Mouse (Mus musculus) cortical plate, adult 2 months (tissue): ENCODE data around the gene Igsf9.

Source experiments
- CTCF ChIP-seq: fragments of 200-500 bp; IDR thresholded peaks from 2 replicates; pipeline ENCODE4 v1.5.1; 2011; ENCODE audit warnings: mild to moderate bottlenecking, control low read depth, low read length; ENCODE audit not compliant: insufficient read depth; ENCODE audit errors: extremely low read depth
- POLR2A ChIP-seq: fragments of 200-500 bp; IDR thresholded peaks from 2 replicates; pipeline ENCODE4 v1.6.1; 2011; ENCODE audit warnings: mild to moderate bottlenecking, low read length, control low read depth; ENCODE audit not compliant: insufficient read depth; ENCODE audit errors: extremely low read depth

DNA sequence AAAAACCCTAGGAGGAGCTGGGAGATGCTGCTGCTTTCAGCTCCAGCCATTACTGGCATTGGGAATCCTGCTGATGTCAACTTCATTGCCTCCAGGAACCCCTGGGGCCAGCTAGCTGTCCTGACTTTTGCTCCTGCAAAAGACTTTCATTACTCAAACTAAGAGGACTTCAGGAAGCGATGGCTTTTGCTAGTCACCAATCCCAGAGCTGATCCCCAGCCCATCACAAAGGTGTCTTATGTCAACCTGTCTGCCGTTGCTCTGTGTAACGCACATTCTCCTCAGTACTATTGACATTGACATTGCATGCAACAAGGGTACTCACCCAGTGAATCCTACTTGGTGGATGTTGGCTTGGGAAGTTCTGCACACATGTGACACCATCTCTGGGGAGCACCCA lies 7.4 kb upstream of the Igsf9 start:
- no peak for TF ChIP-seq POLR2A
- TF ChIP-seq CTCF = no peak
